Mouse (Mus musculus) mouse embryonic stem cell (cell line): Measurements from ENCODE around the gene 1700010B08Rik.

Experiments used
- in situ Hi-C, 2 experiments: fragments of 300-500 bp; cut with MboI; formaldehyde crosslinking; loops; 1 replicate in 1 of 2; 3 replicates in 1 of 2; pipeline ENCODE4 v1.14.3; 2019 to 2020; ENCODE audit warnings: low sequenced_read_pairs in 2 of 2, low pct_unique_long_range_greater_than_20kb in 1 of 2, mixed read lengths in 1 of 2; ENCODE audit not compliant: unreplicated experiment in 1 of 2

The 1700010B08Rik gene

DNA sequence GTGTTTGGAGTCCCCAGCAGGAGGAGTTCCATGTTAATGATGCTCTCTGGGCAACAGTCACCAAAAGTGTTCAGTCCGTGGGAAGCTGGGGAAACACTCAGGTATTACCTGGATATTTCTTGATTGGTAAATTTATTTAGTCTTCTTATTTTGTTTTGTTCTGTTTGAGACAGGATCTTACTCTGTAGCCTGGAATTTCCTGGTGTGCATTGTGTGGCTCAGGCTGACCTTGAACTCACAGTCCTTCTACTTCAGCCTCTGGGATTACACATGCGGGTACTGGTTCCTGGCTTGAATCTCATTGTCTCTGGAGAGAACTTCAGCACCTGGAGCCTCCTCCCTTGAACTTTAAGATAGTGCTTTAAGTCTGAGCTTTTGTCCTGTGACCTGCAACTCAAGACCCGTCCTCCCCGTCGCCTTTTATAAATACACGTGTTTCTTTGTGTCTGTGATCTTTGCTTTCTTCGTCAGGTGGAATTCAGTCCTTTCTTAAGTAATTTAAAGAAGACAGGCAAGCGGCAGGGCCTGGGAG is 38.5 kb downstream of the 1700010B08Rik start:
- in situ Hi-C loops = no loop called here

DNA sequence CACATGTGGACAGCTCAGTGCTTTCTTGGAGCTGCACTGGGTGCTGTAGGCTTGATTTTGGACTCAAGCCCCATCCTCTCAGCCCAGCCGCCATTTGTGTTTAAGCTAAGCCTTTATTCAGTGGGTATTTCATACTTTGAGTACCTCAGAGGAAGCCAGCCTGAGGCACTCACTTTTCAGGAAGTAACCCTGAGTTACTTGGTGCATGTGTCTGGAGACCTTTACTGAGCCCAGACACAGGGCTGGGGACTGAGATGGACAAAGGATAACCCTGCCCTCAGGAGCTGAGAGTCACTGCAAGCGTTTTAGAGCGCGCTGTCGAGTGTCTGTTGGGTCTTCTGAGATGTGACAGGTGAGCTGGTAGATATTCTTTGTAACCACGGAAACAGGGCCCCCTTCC is 41.4 kb downstream of the 1700010B08Rik start:
- in situ Hi-C loops = no loop called here

GRCm38 (mm10) chr2:173764629-173765028 is 45.4 kb downstream of the 1700010B08Rik start:
- in situ Hi-C loops = no loop called here

DNA sequence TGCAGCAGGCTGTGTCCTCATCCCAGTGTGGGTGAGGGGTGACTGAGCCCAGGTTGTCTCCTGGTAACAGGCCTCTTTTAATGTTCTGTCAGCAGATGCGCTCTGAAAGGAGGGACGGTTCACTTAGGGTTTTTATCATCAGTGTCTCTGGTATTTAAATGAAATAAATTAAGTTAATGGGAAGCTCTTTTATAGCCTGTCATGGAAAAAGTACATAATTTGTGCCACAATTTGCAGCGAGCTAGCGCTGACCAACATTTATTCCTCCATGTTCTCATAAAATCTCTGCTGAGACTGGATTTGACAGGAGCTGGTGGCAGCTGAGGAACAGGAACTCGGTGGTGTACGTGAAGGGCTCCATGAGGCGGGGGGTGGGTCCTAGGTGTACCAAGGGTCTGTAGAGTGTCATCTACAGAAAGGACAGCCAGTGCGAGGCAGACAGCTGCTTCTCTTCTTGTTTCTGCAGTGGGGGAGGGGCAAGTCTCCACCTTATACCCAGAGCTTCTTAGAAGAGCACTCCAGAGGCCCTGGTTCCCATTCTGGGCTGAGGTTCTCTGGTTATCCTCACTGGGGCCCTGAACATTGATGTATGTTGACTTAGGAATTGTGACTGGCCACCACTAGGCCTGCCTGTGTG is 48.9 kb downstream of the 1700010B08Rik start:
- in situ Hi-C loops = no loop called here

- in situ Hi-C loops = no loop called here
Measured at GRCm38 (mm10) chr2:173769183-173769582, 50.0 kb downstream of the 1700010B08Rik start.

- in situ Hi-C loops = no loop called here
Measured at GRCm38 (mm10) chr2:173770620-173771019, 51.4 kb downstream of the 1700010B08Rik start.
